Mouse (Mus musculus): Measurements from ENCODE around the gene Aldh1b1. TPM values are rescaled to one million over a fixed set of nuclear protein-coding genes. Genes with fewer than 3 reads are reported as not detected.

Aldh1b1 gene
- total RNA-seq, 2 experiments from 2014 or later: 1.7 TPM; not detected in 1

Other genes starting within 250 kb of the Aldh1b1 start
- not detected in 2 replicates for gene Igfbpl1, start 27.9 kb downstream of the Aldh1b1 start, total RNA-seq (2015; ENCODE audit: low replicate concordance)
- not detected in 2 replicates for gene Igfbpl1, start 27.9 kb downstream of the Aldh1b1 start, total RNA-seq (2017; ENCODE audit: low replicate concordance)
- not detected in 2 replicates for gene Stra6l, start 49.6 kb downstream of the Aldh1b1 start, total RNA-seq (2015; ENCODE audit: low replicate concordance)
- gene Stra6l, start 49.6 kb downstream of the Aldh1b1 start, total RNA-seq (2017; ENCODE audit: low replicate concordance): not detected in 2 replicates
- not detected in 2 replicates for gene Ccdc180, start 91.3 kb downstream of the Aldh1b1 start, total RNA-seq (2015; ENCODE audit: low replicate concordance)
- 0.23 TPM in 1 of 2 replicates, not detected in the other for gene Ccdc180, start 91.3 kb downstream of the Aldh1b1 start, total RNA-seq (2017; ENCODE audit: low replicate concordance)
- gene Tdrd7, start 166.3 kb downstream of the Aldh1b1 start, total RNA-seq (2015; ENCODE audit: low replicate concordance): 38.1 and 45.8 TPM in 2 replicates
- 8.7 and 10.7 TPM in 2 replicates for gene Tdrd7, start 166.3 kb downstream of the Aldh1b1 start, total RNA-seq (2017; ENCODE audit: low replicate concordance)
- gene Tmod1, start 239.9 kb downstream of the Aldh1b1 start, total RNA-seq (2015; ENCODE audit: low replicate concordance): 258 and 260 TPM in 2 replicates
- gene Tmod1, start 239.9 kb downstream of the Aldh1b1 start, total RNA-seq (2017; ENCODE audit: low replicate concordance): 189 and 234 TPM in 2 replicates